Mouse (Mus musculus) megakaryocyte, embryonic 14.5 days (primary cell): ENCODE data around the gene Fbxo24. TPM values are rescaled to one million over a fixed set of nuclear protein-coding genes. Genes with fewer than 3 reads are reported as not detected.

Experiments used
- H3K27me3 ChIP-seq: replicated peaks from 2 replicates; pipeline ENCODE3; 2012; ENCODE audit warnings: inconsistent platforms
- H3K36me3 ChIP-seq: replicated peaks from 2 replicates; pipeline ENCODE3; 2012; ENCODE audit warnings: low read length, inconsistent platforms, mixed read lengths
- H3K4me1 ChIP-seq: 2 replicates; pipeline ENCODE4 v1.6.1; 2012; ENCODE audit warnings: inconsistent platforms
- H3K4me3 ChIP-seq: replicated peaks from 2 replicates; pipeline ENCODE3; 2012; ENCODE audit warnings: moderate library complexity, mild to moderate bottlenecking, inconsistent platforms
- H3K9me3 ChIP-seq: 2 replicates; pipeline ENCODE4 v1.6.1; 2012; ENCODE audit warnings: inconsistent platforms
- FLI1 ChIP-seq: IDR thresholded peaks from 2 replicates; pipeline ENCODE4 v1.6.1; 2012; ENCODE audit warnings: low read length, inconsistent platforms, mixed read lengths
- GATA1 ChIP-seq: IDR thresholded peaks from 3 replicates; pipeline ENCODE4 v1.6.1; 2012; ENCODE audit warnings: mixed read lengths, low read length, inconsistent platforms, borderline replicate concordance
- polyA plus RNA-seq: library from polyadenylated mRNA; stranded (reverse); fragments of >175 nt; gene quantifications from 2 replicates; pipeline ENCODE4 v1.2.3, GENCODE M21; 2012; ENCODE audit warnings: low replicate concordance; ENCODE audit not compliant: insufficient read depth

Gene Fbxo24
- polyA plus RNA-seq, 1 experiment, result 0.15 TPM

- TF ChIP-seq FLI1 (no peak), GATA1 (no peak)
- no peaks in the 10 kb centered on the region for H3K36me3 ChIP-seq
- H3K27me3 ChIP-seq, result peaks cover 86% of the 10 kb centered on the region
- H3K4me3 ChIP-seq, result peak overlapping the region; percentile 15
- H3K9me3 ChIP-seq, result peaks cover 5% of the 10 kb centered on the region; the same call in 1 of the 2 replicates
- peaks cover 37% of the 10 kb centered on the region for H3K4me1 ChIP-seq
Observed at GRCm38 (mm10) chr5:137569031-137569430, 59.8 kb downstream of the Fbxo24 start.

GRCm38 (mm10) chr5:137568223-137568798 lies 60.5 kb downstream of the Fbxo24 start:
- H3K27me3 ChIP-seq, result peaks cover 84% of the 10 kb centered on the region
- H3K4me3 ChIP-seq, result no peak overlapping the region
- H3K36me3 ChIP-seq, result no peaks in the 10 kb centered on the region
- TF ChIP-seq GATA1, result no peak
- TF ChIP-seq FLI1, result no peak
- H3K4me1 ChIP-seq, result peaks cover 37% of the 10 kb centered on the region
- H3K9me3 ChIP-seq, result peaks cover 5% of the 10 kb centered on the region; the same call in 1 of the 2 replicates

GRCm38 (mm10) chr5:137566416-137566815 lies 62.4 kb downstream of the Fbxo24 start:
- H3K27me3 ChIP-seq, result peaks cover 84% of the 10 kb centered on the region
- no peaks in the 10 kb centered on the region for H3K36me3 ChIP-seq
- no peak overlapping the region for H3K4me3 ChIP-seq
- H3K9me3 ChIP-seq, result peaks cover 5% of the 10 kb centered on the region; the same call in 1 of the 2 replicates
- TF ChIP-seq GATA1 (no peak), FLI1 (no peak)
- H3K4me1 ChIP-seq, result peaks cover 33% of the 10 kb centered on the region

DNA sequence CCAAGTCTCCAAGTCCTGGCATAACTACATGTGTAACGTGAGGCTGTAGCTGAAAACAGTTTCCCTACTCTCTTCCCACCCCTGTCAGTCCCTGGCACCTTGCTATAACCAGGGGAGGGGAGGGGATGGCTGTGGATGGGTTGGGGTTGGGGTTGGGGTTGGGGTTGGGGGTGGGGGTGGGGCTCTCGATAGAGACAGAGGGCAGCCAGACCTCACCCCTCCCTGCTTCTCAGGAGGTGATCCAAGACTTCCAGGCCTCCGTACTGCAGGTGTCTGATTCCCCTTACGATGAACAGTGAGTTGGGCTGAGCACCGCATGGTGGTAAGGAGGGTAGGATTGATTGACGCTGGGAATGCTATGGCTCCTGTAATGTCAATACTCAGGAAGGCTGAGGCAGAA lies 63.1 kb downstream of the Fbxo24 start:
- no peak for TF ChIP-seq FLI1
- TF ChIP-seq GATA1, result no peak
- peaks cover 5% of the 10 kb centered on the region; the same call in 1 of the 2 replicates for H3K9me3 ChIP-seq
- H3K4me1 ChIP-seq, result peaks cover 26% of the 10 kb centered on the region
- H3K27me3 ChIP-seq, result peaks cover 81% of the 10 kb centered on the region
- no peak overlapping the region for H3K4me3 ChIP-seq
- H3K36me3 ChIP-seq, result no peaks in the 10 kb centered on the region

- Histone ChIP-seq H3K27me3 (peaks cover 71% of the 10 kb centered on the region), H3K4me3 (no peak overlapping the region), H3K9me3 (no peaks in the 10 kb centered on the region), H3K36me3 (no peaks in the 10 kb centered on the region), H3K4me1 (no peaks in the 10 kb centered on the region)
- TF ChIP-seq GATA1 (no peak), FLI1 (no peak)
Observed at GRCm38 (mm10) chr5:137562965-137563364, 65.8 kb downstream of the Fbxo24 start.

Other genes starting within 250 kb of the Fbxo24 start
- gene Zan, start 151.9 kb downstream of the Fbxo24 start, polyA plus RNA-seq, result not detected in 2 replicates
- 30.7 and 70.0 TPM in 2 replicates for gene Pop7, start 126.5 kb downstream of the Fbxo24 start, polyA plus RNA-seq
- gene Gigyf1, start 110.5 kb downstream of the Fbxo24 start, polyA plus RNA-seq, result 13.2 and 15.3 TPM in 2 replicates
- gene Epo, start 95.8 kb downstream of the Fbxo24 start, polyA plus RNA-seq, result not detected in 2 replicates
- gene Gnb2, start 95.5 kb downstream of the Fbxo24 start, polyA plus RNA-seq, result 332 and 439 TPM in 2 replicates
- not detected in 2 replicates for gene Actl6b, start 75.5 kb downstream of the Fbxo24 start, polyA plus RNA-seq
- gene Tfr2, start 59.2 kb downstream of the Fbxo24 start, polyA plus RNA-seq, result 1.7 and 5.8 TPM in 2 replicates
- 459 and 906 TPM in 2 replicates for gene Mospd3, start 27.9 kb downstream of the Fbxo24 start, polyA plus RNA-seq
- 0.09 and 0.87 TPM in 2 replicates for gene Pcolce, start 15.2 kb downstream of the Fbxo24 start, polyA plus RNA-seq
- gene Lrch4, start 119 bp upstream of the Fbxo24 start, polyA plus RNA-seq, result 138 and 187 TPM in 2 replicates
- gene Gm20605, start 173 bp upstream of the Fbxo24 start, polyA plus RNA-seq, result 5.6 and 30.5 TPM in 2 replicates
- gene Sap25, start 12.3 kb upstream of the Fbxo24 start, polyA plus RNA-seq, result 62.2 and 72.5 TPM in 2 replicates
- gene Irs3, start 16.7 kb upstream of the Fbxo24 start, polyA plus RNA-seq, result 0.95 TPM in 1 of 2 replicates, not detected in the other
- gene Agfg2, start 55.7 kb upstream of the Fbxo24 start, polyA plus RNA-seq, result 58.4 and 131 TPM in 2 replicates
- gene Nyap1, start 112.6 kb upstream of the Fbxo24 start, polyA plus RNA-seq, result 5.9 and 8.4 TPM in 2 replicates
- 582 and 1,005 TPM in 2 replicates for gene Tsc22d4, start 116.7 kb upstream of the Fbxo24 start, polyA plus RNA-seq
- gene Ppp1r35, start 149.8 kb upstream of the Fbxo24 start, polyA plus RNA-seq, result 104 and 105 TPM in 2 replicates
- 88.7 and 584 TPM in 2 replicates for gene Mepce, start 158.7 kb upstream of the Fbxo24 start, polyA plus RNA-seq
- 0.70 TPM in 1 of 2 replicates, not detected in the other for gene Zcwpw1, start 158.8 kb upstream of the Fbxo24 start, polyA plus RNA-seq
- 1.1 TPM in 1 of 2 replicates, not detected in the other for gene Pilra, start 207.3 kb upstream of the Fbxo24 start, polyA plus RNA-seq
- gene Pilrb1, start 229.1 kb upstream of the Fbxo24 start, polyA plus RNA-seq, result not detected in 2 replicates
- gene Pilrb2, start 242.8 kb upstream of the Fbxo24 start, polyA plus RNA-seq, result 0.83 TPM in 1 of 2 replicates, not detected in the other